Mouse (Mus musculus): ENCODE data around the gene Nkiras2.
"Not testable (repeated sequence)": the region's sequence is repeated elsewhere in the genome, so short reads cannot be mapped to it uniquely, and the experiment has no call there.

Nkiras2 gene

DNA sequence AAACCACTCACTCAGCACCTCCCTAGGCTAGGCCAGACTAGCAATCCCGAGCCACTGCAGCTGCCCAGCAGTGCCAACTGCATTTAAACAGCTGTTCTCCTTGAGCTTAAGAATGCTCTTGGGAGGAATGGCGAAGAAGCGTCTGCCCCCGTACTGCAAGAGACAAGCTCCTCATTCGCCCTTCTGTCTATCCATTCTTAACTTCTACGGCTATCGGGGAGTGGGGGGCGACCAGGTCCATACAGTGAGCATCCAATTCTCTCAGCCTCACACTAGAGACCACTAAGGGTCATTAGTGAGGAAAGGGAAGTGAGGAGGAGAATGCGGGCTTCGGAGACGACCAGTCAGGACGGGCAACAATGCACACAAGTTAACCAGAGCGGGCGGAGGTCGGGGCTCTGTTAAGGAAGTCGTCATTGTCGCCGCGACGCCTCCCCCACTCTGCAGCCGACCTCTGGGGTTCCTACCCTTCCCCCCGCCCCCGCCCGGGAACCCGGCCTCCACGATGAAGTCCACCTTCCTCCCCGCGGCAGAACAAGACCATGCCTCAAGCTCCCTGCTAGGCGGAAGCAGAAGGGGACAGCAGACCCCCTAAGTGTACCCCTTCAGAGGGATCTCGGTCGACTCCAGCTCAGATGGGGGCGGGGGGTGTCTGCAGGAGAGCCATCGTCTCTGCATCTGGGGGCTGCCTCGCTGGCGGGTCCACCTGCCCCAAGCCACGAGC is at the start of gene Nkiras2:
TSS of gene Nkiras2 (plus strand) at position 484 of the 724 bp plus-strand sequence.
- peak; percentile 74 for DNase-seq (ENCODE audit: low read depth)

DNA sequence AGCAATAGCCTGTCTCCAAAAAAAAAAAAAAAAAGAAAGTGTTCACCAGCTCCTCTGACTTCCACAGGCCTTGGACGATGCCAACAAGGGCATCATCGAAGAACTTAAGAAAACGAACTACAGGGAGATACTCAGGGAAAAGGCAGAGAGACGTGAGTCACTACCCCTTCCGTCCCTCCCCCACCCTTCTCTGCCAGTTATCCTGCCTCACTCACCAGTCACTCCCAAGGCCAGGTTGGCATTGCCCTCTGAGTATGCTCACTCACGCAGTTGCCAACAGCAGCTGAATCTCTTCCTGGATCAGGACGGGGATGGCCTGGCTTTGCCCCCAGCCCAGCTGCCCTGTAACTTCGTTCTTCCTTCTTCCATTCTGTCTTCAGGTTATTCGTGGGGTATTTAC is 49.3 kb upstream of the Nkiras2 start:
- no peak for DNase-seq (ENCODE audit: low read depth)

GRCm38 (mm10) chr11:100570430-100571201 is 48.4 kb upstream of the Nkiras2 start:
- peak; percentile 58 for DNase-seq (ENCODE audit: low read depth)

GRCm38 (mm10) chr11:100571202-100571567 is 47.9 kb upstream of the Nkiras2 start:
- DNase-seq (ENCODE audit: low read depth), result no peak

- no peak for DNase-seq (ENCODE audit: low read depth)
Measured at GRCm38 (mm10) chr11:100574188-100574587, 44.9 kb upstream of the Nkiras2 start.

DNA sequence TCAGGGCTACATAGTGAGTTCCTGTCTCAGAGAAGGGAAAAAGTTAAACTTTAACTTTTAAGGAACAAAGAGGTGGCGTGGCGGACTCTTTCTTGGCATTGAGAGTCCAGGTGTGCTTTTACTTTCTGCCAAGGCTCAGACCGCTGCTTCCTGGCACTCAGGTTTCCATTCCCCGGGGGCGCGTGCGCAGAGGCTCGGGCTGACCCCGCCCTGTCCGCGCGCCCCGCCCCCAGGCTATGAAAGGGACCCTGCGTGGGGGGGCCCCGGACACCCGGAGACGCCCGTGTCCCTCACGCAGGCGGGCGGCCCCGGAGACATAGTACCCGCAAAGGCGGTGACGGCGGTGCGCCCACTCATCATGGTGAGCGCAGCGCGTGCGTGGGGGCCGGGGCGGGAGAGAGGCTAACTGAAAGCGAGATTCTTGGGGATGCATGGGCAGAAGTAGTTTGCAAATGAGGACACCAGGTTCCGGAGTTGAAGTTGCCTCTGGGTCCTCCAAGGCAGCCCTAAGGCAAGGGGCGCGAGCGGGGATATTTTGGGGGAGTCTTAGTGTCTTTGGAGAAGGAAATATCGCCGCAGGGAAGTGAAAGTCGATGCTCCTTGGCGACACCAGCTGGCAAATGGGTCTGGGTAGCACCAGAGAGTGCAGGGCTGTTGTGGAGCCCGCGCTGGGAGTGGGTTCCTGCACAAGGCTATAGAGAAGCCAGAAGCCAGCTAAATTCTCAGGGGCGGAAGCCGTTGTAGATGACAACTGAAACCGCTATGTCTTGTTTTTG is 44.1 kb upstream of the Nkiras2 start, which contains the start of gene Cnp:
TSS of gene Cnp (plus strand) at position 197 of the 776 bp plus-strand sequence.
- DNase-seq (ENCODE audit: low read depth), result peak; percentile 40

DNA sequence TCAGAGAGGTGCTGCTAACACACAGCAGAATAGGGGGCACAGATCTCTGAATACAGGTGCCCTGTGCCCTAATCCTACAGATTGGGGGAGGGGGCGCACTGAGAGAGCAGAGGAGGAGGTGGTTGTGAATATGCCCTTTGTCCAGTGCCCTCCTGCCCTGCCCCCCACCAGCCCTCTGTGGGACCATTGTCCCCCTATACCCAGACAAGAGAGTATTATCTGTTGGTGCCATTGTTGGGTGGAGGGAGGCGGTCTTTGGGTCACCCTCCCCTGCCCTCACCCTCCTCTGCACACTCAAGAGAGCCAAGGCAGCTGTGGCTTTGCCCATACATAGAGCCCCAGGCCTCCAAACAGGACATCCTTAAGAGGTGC is 43.6 kb upstream of the Nkiras2 start:
- DNase-seq (ENCODE audit: low read depth), result no peak

DNA sequence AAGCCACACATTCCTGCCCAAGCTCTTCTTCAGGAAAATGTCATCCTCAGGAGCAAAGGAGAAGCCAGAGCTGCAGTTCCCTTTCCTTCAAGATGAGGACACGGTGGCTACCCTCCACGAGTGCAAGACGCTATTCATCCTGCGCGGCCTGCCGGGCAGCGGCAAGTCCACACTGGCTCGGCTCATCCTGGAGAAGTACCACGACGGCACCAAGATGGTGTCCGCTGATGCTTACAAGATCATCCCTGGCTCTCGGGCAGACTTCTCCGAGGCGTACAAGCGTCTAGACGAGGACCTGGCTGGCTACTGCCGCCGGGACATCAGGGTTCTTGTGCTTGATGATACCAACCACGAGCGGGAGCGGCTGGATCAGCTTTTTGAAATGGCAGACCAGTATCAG is 42.8 kb upstream of the Nkiras2 start:
- no peak for DNase-seq (ENCODE audit: low read depth)

DNA sequence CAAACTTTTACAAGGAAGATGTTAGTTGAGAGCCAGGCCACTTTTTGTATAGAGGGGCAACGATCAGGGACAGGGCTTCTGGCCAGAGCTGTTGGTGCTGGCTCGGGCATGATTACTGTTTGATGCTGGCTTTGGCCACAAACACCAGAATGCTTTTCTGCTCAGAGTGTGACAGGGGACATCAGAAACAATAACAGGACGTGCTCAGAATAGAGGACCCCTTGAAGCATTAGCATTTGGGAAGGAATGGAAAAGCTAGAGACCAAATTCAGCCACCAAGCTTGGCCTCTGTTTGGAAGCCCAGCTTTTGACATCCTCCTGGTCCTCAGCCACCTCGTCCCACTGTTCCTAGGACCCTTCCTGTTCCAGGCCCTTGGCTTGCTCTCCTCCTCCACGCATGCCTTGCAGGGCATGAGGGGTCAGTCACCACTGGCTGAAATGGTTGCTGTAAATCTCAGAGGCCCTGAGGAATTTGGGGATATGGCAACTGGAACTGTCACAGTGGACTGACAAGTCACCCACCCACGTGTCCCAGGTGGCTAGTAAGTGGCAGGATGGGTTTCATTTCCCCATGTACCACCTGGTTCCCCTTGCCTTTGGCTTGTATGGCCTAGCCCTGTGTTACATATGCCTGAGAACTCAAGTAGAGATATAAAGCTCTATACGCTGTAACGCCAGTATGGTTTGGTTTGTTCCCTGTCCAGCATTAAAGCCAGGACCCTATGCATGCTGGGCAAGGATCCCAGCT is 41.0 kb upstream of the Nkiras2 start:
- no peak for DNase-seq (ENCODE audit: low read depth)

DNA sequence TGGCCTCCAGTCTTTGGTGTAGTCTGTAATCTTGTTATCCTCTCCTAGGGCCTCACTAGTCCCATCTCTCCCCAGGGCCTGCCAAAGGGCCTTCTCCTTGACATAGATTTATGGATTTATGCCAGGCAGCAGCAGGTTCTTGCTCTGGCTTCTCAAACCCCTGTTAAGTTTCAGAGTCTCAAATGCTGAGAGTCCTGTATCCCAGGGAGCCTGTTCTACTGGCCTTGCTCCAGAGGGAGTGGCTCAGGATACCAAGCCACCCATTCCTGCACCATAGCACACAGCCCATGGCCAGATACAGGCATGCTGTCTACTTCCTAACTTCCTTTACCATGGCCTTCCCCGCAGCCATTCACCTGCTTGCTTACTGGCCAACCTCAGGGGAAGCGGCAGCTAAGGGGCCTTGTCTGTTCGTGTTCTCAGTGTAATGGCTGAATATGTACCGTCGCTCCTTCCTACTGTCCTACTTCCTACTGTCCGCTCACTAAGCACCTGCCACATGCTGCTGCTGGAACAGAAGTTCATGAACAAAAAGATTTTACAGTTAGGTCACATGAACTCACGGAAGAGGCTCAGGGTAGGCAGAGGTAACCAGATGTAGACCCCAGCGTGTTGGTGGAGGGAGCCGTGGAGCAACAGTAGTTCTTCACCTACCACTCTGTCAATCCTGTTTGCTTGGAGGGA is 39.8 kb upstream of the Nkiras2 start:
- no peak for DNase-seq (ENCODE audit: low read depth)

DNA sequence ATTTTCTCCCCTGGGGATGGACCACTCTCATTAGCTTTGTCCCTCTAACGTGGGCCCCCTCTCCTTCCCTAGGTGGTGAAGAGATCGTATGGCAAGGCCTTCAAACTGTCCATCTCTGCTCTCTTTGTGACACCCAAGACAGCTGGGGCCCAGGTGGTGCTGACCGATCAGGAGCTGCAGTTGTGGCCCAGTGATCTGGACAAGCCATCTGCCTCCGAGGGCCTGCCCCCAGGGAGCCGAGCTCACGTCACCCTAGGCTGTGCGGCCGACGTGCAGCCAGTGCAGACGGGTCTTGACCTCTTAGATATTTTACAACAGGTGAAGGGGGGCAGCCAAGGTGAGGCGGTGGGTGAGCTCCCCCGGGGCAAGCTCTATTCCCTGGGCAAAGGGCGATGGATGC is 38.8 kb upstream of the Nkiras2 start:
- no peak for DNase-seq (ENCODE audit: low read depth)

DNA sequence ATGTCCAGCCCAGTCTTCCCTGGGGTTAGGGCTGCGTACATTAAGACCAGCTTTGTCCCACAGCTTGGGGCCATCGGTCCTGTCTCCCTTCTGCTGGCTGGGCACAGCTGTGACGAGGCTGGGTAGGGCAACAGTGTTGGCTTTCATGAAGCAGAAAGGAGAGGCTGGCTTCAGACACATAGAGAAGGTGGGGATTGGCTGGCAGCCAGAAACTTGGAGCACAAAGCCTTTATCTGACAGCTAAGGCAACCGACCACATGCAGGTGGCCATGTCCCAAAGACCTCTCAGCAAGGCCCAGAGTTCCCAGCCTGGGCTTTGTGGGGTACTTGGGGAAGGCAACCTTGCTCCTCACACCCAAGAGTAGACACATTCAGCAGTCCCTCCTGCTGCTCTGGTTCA is 37.3 kb upstream of the Nkiras2 start:
- no peak for DNase-seq (ENCODE audit: low read depth)

- not testable (repeated sequence) for DNase-seq (ENCODE audit: low read depth)
Measured at GRCm38 (mm10) chr11:100582413-100582812, 36.6 kb upstream of the Nkiras2 start.

DNA sequence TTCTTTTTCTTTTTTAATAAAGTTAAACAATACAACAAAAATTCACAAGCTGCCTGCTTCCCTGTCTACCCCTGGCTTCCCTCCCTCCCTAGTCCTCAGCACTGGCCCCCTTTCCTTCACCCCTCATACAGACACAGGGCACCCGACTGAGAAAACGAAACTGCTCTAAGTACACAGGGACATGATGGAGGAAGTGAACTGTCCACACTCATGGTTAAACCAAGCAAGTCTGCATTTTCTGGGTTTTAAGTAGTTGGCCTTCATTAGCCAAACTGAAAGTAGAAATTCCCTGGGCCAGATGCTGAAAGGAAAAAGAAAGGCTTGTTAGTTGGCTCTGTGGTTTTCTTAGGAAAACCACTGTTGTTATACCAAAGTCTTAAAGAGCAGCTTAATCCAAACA is 36.2 kb upstream of the Nkiras2 start:
- DNase-seq (ENCODE audit: low read depth), result no peak

DNA sequence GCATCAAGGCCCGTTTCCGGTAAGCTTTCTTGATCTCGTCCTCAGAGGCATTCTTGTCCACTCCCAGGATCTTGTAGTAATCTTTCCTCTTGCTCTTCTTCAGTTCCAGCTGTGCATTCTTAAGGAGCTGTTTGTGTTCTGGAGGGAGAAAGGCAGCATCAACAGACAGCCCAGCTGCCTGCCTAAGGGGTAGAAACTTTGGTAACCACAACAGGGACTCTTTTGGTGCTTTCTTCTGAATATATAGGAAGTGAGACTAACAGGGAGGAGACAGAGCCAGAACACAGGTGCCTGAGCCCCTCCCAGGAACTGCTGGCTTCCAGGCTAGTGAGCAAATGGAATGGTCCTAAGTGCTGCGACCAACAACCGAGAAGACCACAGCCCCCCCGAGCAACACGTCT is 34.5 kb upstream of the Nkiras2 start:
- DNase-seq (ENCODE audit: low read depth), result no peak

GRCm38 (mm10) chr11:100585148-100585547 is 33.9 kb upstream of the Nkiras2 start:
- no peak for DNase-seq (ENCODE audit: low read depth)

GRCm38 (mm10) chr11:100588462-100588861 is 30.6 kb upstream of the Nkiras2 start:
- DNase-seq (ENCODE audit: low read depth), result no peak

DNA sequence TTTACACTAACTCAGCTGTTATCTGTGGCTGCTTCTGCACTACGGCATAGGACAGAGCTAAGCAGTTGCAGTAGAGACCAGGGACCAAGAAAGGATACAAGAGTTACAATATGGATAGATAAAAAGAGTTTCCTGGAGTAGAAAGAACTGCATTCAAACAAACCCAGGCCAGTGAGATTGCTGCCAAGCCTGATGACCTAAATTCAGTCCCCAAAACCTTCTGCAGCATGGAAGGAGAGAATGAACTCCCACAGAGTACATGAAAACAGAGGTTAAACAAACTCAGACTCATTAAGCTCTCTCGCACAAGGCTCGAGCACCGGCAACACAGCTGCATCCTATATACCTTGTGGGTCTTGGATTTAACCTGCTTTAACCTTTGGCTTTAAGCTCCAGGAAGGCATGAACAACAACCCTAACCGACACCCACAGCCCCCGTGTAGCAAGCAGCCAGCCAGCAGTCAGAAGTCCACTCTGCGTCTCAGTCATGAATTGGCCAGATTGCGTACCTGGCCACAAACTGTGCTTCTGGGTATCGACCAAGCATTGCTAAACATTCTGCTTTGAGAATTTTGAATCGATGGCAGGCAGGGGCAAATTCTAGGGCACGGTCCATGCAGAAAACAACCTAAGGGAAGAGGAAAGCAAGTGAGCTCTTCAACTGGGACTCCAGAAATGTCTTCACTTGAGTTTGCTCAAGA is 26.5 kb upstream of the Nkiras2 start:
- DNase-seq (ENCODE audit: low read depth), result no peak

GRCm38 (mm10) chr11:100594608-100595007 is 24.4 kb upstream of the Nkiras2 start:
- DNase-seq (ENCODE audit: low read depth), result no peak

GRCm38 (mm10) chr11:100595533-100595932 is 23.5 kb upstream of the Nkiras2 start:
- no peak for DNase-seq (ENCODE audit: low read depth)

DNA sequence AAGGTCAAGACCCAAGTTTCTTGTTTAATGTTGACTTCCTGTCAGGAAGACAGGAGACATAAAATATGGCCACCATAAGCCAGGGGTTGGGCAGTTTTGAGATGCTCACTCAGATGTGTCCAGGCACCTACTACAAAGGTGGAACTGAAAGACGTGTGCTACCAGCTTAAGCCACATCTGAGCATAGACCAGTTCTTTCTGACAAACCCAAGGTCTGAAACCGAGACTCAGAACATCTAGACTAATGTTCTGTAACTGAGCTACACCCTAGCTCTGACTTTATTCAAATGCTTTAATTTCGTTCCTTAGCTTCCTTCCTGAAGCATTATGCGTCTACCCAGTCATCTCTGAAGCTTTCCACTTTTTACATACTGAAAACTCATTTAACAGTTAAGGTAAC is 21.0 kb upstream of the Nkiras2 start:
- no peak for DNase-seq (ENCODE audit: low read depth)

All from c-Kit-positive CD71-positive TER-119-negative erythroid progenitor cells, embryonic 14.5 days (primary cell).